ENCODE assay signal across 25 mouse cellular contexts in the genomic region with DNA sequence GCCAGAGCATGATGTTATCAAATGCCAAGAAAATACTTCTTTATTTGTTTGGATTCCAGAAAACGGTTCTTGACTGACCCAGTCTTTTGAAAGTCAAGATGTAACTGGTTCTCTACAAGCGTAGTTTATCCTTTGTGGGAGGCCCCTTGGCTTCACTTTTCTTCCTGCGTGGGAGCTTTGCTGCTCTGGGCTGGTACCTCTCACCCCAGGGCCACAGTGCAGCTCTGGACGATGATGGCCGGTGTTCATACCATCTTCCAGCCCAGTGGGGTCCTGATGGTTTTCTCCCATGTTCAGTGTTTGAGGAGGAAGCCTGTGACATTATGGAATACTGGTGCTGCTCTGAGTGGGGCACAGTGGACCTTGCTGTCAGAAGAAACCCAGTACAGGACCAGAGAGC. TPM values are rescaled to one million over a fixed set of nuclear protein-coding genes. Genes with fewer than 3 reads are reported as not detected.
A peak's percentile ranks its signal among the peaks of the same experiment; 100 is the strongest.
DNase-seq lines count a peak whose midpoint lies in the region; ATAC-seq and TF ChIP-seq lines count a peak whose summit lies in the region.
"Had no signal": no experiment of that assay in that cellular context is flagged by ENCODE, and none has a peak within 500 bp of the region (broad histone marks: within the 10 kb centered on the region; RNA-seq: fewer than 3 reads in every experiment).

No protein-coding gene starts in this region.

- peak; percentile 24 for DNase-seq in hindbrain, embryonic 10.5 days (ENCODE audit: low spot score)
- no peak for DNase-seq in hindbrain, embryonic 14.5 days (ENCODE audit: low spot score)
- DNase-seq in midbrain, embryonic 11.5 days (ENCODE audit: low spot score, missing footprints), result peak; percentile 92
- no peak for DNase-seq in midbrain, postnatal 0 days (ENCODE audit: low spot score)
- peak; percentile 16 for DNase-seq in embryonic facial prominence, embryonic 10.5 days (ENCODE audit: low spot score)
- DNase-seq in limb, embryonic 11.5 days (ENCODE audit: low spot score), result peak; percentile 24
- DNase-seq in frontal cortex, adult 2 months (ENCODE audit: extremely low spot score in 1 of 2, low spot score in 1 of 2), result no peak
- DNase-seq: adrenal gland, adult 8-10 months; adrenal gland, postnatal 36 days; cerebellum, adult 2 months; gastrocnemius, postnatal 14 days; heart, adult 2 months; heart, postnatal 14 days had no signal

- no peak overlapping the region for H3K4me2 ChIP-seq in hindbrain, embryonic 14.5 days (replicated peaks)
- no peak overlapping the region for H3K4me2 ChIP-seq in midbrain, embryonic 11.5 days
- H3K4me2 ChIP-seq in midbrain, postnatal 0 days (ENCODE audit: low read depth, low read length, poor library complexity, severe bottlenecking), result no peak overlapping the region
- H3K4me2 ChIP-seq in limb, embryonic 11.5 days (ENCODE audit: low read depth, severe bottlenecking), result no peak overlapping the region
- H3K4me2 ChIP-seq: embryonic facial prominence, embryonic 15.5 days; heart, embryonic 11.5 days; heart, embryonic 15.5 days; intestine, embryonic 15.5 days had no signal

- 2% methylated on average over 5 of the region's 5 CpGs for WGBS in hindbrain, embryonic 10.5 days
- WGBS in hindbrain, embryonic 14.5 days, result 4% methylated on average over 5 of the region's 5 CpGs
- 3% methylated on average over 5 of the region's 5 CpGs for WGBS in midbrain, embryonic 11.5 days
- 3% methylated on average over 5 of the region's 5 CpGs for WGBS in midbrain, postnatal 0 days
- 3% methylated on average over 5 of the region's 5 CpGs for WGBS in embryonic facial prominence, embryonic 10.5 days
- WGBS in limb, embryonic 11.5 days, result 5% methylated on average over 5 of the region's 5 CpGs

- H3K9ac ChIP-seq in hindbrain, embryonic 14.5 days, result no peak overlapping the region
- no peak overlapping the region for H3K9ac ChIP-seq in midbrain, embryonic 11.5 days (ENCODE audit: low read length)
- no peak overlapping the region for H3K9ac ChIP-seq in midbrain, postnatal 0 days (replicated peaks; ENCODE audit: low read length, poor library complexity, severe bottlenecking)
- H3K9ac ChIP-seq in limb, embryonic 11.5 days (ENCODE audit: low read length), result no peak overlapping the region
- H3K9ac ChIP-seq: embryonic facial prominence, embryonic 15.5 days; heart, embryonic 15.5 days; hindbrain, embryonic 12.5 days; intestine, embryonic 15.5 days had no signal

- H3K27me3 ChIP-seq in hindbrain, embryonic 10.5 days (ENCODE audit: insufficient read depth, poor library complexity, severe bottlenecking), result peaks cover 100% of the 10 kb centered on the region
- H3K27me3 ChIP-seq in hindbrain, embryonic 14.5 days (ENCODE audit: control insufficient read depth, insufficient read depth, low read length), result peaks cover 94% of the 10 kb centered on the region
- peaks cover 99% of the 10 kb centered on the region for H3K27me3 ChIP-seq in midbrain, embryonic 11.5 days (ENCODE audit: control insufficient read depth, insufficient read depth, low read length)
- peaks cover 81% of the 10 kb centered on the region for H3K27me3 ChIP-seq in midbrain, postnatal 0 days (ENCODE audit: insufficient read depth, low read length)
- H3K27me3 ChIP-seq in embryonic facial prominence, embryonic 10.5 days (replicated peaks; ENCODE audit: low read depth, poor library complexity, severe bottlenecking), result peaks cover 100% of the 10 kb centered on the region
- H3K27me3 ChIP-seq in limb, embryonic 11.5 days (ENCODE audit: control insufficient read depth, insufficient read depth, low read length), result peaks cover 96% of the 10 kb centered on the region

- peaks cover 25% of the 10 kb centered on the region for H3K4me1 ChIP-seq in hindbrain, embryonic 10.5 days (replicated peaks)
- peaks cover 7% of the 10 kb centered on the region for H3K4me1 ChIP-seq in hindbrain, embryonic 14.5 days (replicated peaks; ENCODE audit: control insufficient read depth, insufficient read depth, low read length)
- H3K4me1 ChIP-seq in midbrain, embryonic 11.5 days (ENCODE audit: control insufficient read depth, insufficient read depth, low read length), result peaks cover 20% of the 10 kb centered on the region
- H3K4me1 ChIP-seq in midbrain, postnatal 0 days (ENCODE audit: insufficient read depth, low read length), result no peaks in the 10 kb centered on the region
- peaks cover 24% of the 10 kb centered on the region for H3K4me1 ChIP-seq in embryonic facial prominence, embryonic 10.5 days
- H3K4me1 ChIP-seq in limb, embryonic 11.5 days (ENCODE audit: control insufficient read depth, insufficient read depth, low read length), result peaks cover 17% of the 10 kb centered on the region

- H3K4me3 ChIP-seq in hindbrain, embryonic 10.5 days, result no peak overlapping the region
- no peak overlapping the region for H3K4me3 ChIP-seq in hindbrain, embryonic 14.5 days (replicated peaks; ENCODE audit: low read length)
- no peak overlapping the region for H3K4me3 ChIP-seq in midbrain, embryonic 11.5 days (ENCODE audit: low read depth, low read length)
- H3K4me3 ChIP-seq in midbrain, postnatal 0 days (ENCODE audit: low read depth, low read length), result no peak overlapping the region
- no peak overlapping the region for H3K4me3 ChIP-seq in embryonic facial prominence, embryonic 10.5 days
- no peak overlapping the region for H3K4me3 ChIP-seq in limb, embryonic 11.5 days (ENCODE audit: low read depth, low read length)
- H3K4me3 ChIP-seq: embryonic facial prominence, embryonic 15.5 days; erythroblast, embryonic 14.5 days; heart, adult 2 months; heart, embryonic 15.5 days; hindbrain, embryonic 12.5 days; intestine, embryonic 15.5 days had no signal

- H3K27ac ChIP-seq in hindbrain, embryonic 10.5 days, result no peak overlapping the region
- H3K27ac ChIP-seq in hindbrain, embryonic 14.5 days, result no peak overlapping the region
- no peak overlapping the region for H3K27ac ChIP-seq in midbrain, embryonic 11.5 days (ENCODE audit: low read depth, low read length)
- H3K27ac ChIP-seq in midbrain, postnatal 0 days (ENCODE audit: low read depth, low read length), result no peak overlapping the region
- H3K27ac ChIP-seq in embryonic facial prominence, embryonic 10.5 days (replicated peaks), result no peak overlapping the region
- no peak overlapping the region for H3K27ac ChIP-seq in limb, embryonic 11.5 days (replicated peaks; ENCODE audit: low read depth, low read length)
- H3K27ac ChIP-seq: embryonic facial prominence, embryonic 15.5 days; heart, adult 2 months; heart, embryonic 15.5 days; intestine, embryonic 15.5 days had no signal

- H3K36me3 ChIP-seq in hindbrain, embryonic 10.5 days, result no peaks in the 10 kb centered on the region
- H3K36me3 ChIP-seq in hindbrain, embryonic 14.5 days (replicated peaks; ENCODE audit: control insufficient read depth, insufficient read depth), result no peaks in the 10 kb centered on the region
- no peaks in the 10 kb centered on the region for H3K36me3 ChIP-seq in midbrain, embryonic 11.5 days (ENCODE audit: control insufficient read depth, insufficient read depth, low read length)
- no peaks in the 10 kb centered on the region for H3K36me3 ChIP-seq in midbrain, postnatal 0 days (ENCODE audit: insufficient read depth, low read length)
- no peaks in the 10 kb centered on the region for H3K36me3 ChIP-seq in embryonic facial prominence, embryonic 10.5 days (replicated peaks)
- no peaks in the 10 kb centered on the region for H3K36me3 ChIP-seq in limb, embryonic 11.5 days (ENCODE audit: control insufficient read depth, insufficient read depth, low read length)
- H3K36me3 ChIP-seq: embryonic facial prominence, embryonic 15.5 days; G1E; heart, embryonic 15.5 days; hindbrain, embryonic 12.5 days; intestine, embryonic 15.5 days had no signal

- no peaks in the 10 kb centered on the region for H3K9me3 ChIP-seq in hindbrain, embryonic 10.5 days
- no peaks in the 10 kb centered on the region for H3K9me3 ChIP-seq in hindbrain, embryonic 14.5 days (ENCODE audit: control insufficient read depth, low read length)
- no peaks in the 10 kb centered on the region for H3K9me3 ChIP-seq in midbrain, embryonic 11.5 days (ENCODE audit: control insufficient read depth, low read length)
- no peaks in the 10 kb centered on the region for H3K9me3 ChIP-seq in midbrain, postnatal 0 days (ENCODE audit: low read length)
- H3K9me3 ChIP-seq in embryonic facial prominence, embryonic 10.5 days, result no peaks in the 10 kb centered on the region
- H3K9me3 ChIP-seq in limb, embryonic 11.5 days (ENCODE audit: control insufficient read depth, low read length), result no peaks in the 10 kb centered on the region
- H3K9me3 ChIP-seq: embryonic facial prominence, embryonic 15.5 days; heart, embryonic 15.5 days; hindbrain, embryonic 12.5 days; intestine, embryonic 15.5 days had no signal

- no peak for ATAC-seq in hindbrain, embryonic 14.5 days (ENCODE audit: low FRiP score)
- no peak for ATAC-seq in midbrain, embryonic 11.5 days (ENCODE audit: low FRiP score)
- ATAC-seq in midbrain, postnatal 0 days (ENCODE audit: low FRiP score), result no peak
- no peak for ATAC-seq in limb, embryonic 11.5 days (ENCODE audit: insufficient number of reproducible peaks, low FRiP score, low TSS enrichment, low read depth)
- ATAC-seq: CD4-positive, CD25-positive, alpha-beta regulatory T cell, adult 4 months; forebrain, embryonic 16.5 days; intestine, embryonic 15.5 days had no signal

- TF ChIP-seq CTCF in midbrain, postnatal 0 days (IDR thresholded peaks at IDR 0.05), result no peak

RNA-seq across cellular contexts. Expression of gene Hmx2, which starts 1.1 kb away (rescaled TPM):
- polyA plus RNA-seq in hindbrain, embryonic 10.5 days (2016; fragmentation: Nextera tagmentation; extraction: Ambion mirVana), result 0.91 and 1.2 TPM in 2 replicates
- polyA plus RNA-seq in hindbrain, embryonic 14.5 days (2014; fragmentation: Nextera tagmentation; extraction: Ambion mirVana), result 1.3 and 1.9 TPM in 2 replicates
- 0.10 and 0.19 TPM in 2 replicates for polyA plus RNA-seq in midbrain, embryonic 11.5 days (2014; fragmentation: Nextera tagmentation; extraction: Ambion mirVana)
- total RNA-seq in midbrain, postnatal 0 days (2014; rRNA removed), result 0.71 and 1.3 TPM in 2 replicates
- 0.66 and 1.0 TPM in 2 replicates for polyA plus RNA-seq in midbrain, postnatal 0 days (2015; fragmentation: Nextera tagmentation; extraction: Ambion mirVana)
- 0.27 and 0.44 TPM in 2 replicates for polyA plus RNA-seq in embryonic facial prominence, embryonic 10.5 days (2016; fragmentation: Nextera tagmentation; extraction: Ambion mirVana)
- not detected in 2 replicates for polyA plus RNA-seq in limb, embryonic 11.5 days (2014; fragmentation: Nextera tagmentation; extraction: Ambion mirVana)
- not detected in 2 replicates for polyA plus RNA-seq in frontal cortex, adult 2 months (2012; rRNA removed)
- total RNA-seq: adrenal gland, adult 8-10 months; adrenal gland, postnatal 36 days; gastrocnemius, adult 18-20 months; gastrocnemius, postnatal 14 days; heart, adult 2 months; heart, postnatal 14 days had no signal
- polyA plus RNA-seq: CD4-positive, CD25-positive, alpha-beta regulatory T cell, adult 4 months; cerebellum, adult 2 months; erythroblast, embryonic 14.5 days; gonadal fat pad, adult 2 months; heart, adult 2 months; heart, embryonic 11.5 days; heart, embryonic 15.5 days had no signal

RNA-seq across cellular contexts. Expression of gene Hmx3, which starts 4.8 kb away (rescaled TPM):
- 0.61 and 0.93 TPM in 2 replicates for polyA plus RNA-seq in hindbrain, embryonic 10.5 days (2016; fragmentation: Nextera tagmentation; extraction: Ambion mirVana)
- polyA plus RNA-seq in hindbrain, embryonic 14.5 days (2014; fragmentation: Nextera tagmentation; extraction: Ambion mirVana), result 1.5 and 1.8 TPM in 2 replicates
- 0.18 TPM in 1 of 2 replicates, not detected in the other for polyA plus RNA-seq in midbrain, embryonic 11.5 days (2014; fragmentation: Nextera tagmentation; extraction: Ambion mirVana)
- 0.80 and 0.88 TPM in 2 replicates for total RNA-seq in midbrain, postnatal 0 days (2014; rRNA removed)
- 0.86 and 1.2 TPM in 2 replicates for polyA plus RNA-seq in midbrain, postnatal 0 days (2015; fragmentation: Nextera tagmentation; extraction: Ambion mirVana)
- 0.10 and 0.44 TPM in 2 replicates for polyA plus RNA-seq in embryonic facial prominence, embryonic 10.5 days (2016; fragmentation: Nextera tagmentation; extraction: Ambion mirVana)
- not detected in 2 replicates for polyA plus RNA-seq in limb, embryonic 11.5 days (2014; fragmentation: Nextera tagmentation; extraction: Ambion mirVana)
- polyA plus RNA-seq in frontal cortex, adult 2 months (2012; rRNA removed), result not detected in 2 replicates
- total RNA-seq: adrenal gland, adult 8-10 months; adrenal gland, postnatal 36 days; G1E; gastrocnemius, adult 18-20 months; gastrocnemius, postnatal 14 days; heart, adult 2 months; heart, postnatal 14 days had no signal
- polyA plus RNA-seq: CD4-positive, CD25-positive, alpha-beta regulatory T cell, adult 4 months; embryonic facial prominence, embryonic 11.5 days; embryonic facial prominence, embryonic 15.5 days; erythroblast, embryonic 14.5 days; G1E; gonadal fat pad, adult 2 months; heart, adult 2 months; heart, embryonic 11.5 days; heart, embryonic 15.5 days had no signal

RNA-seq across cellular contexts. Expression of gene Bub3, which starts 12.5 kb away (rescaled TPM):
- polyA plus RNA-seq in hindbrain, embryonic 10.5 days (2016; fragmentation: Nextera tagmentation; extraction: Ambion mirVana), result 306 and 322 TPM in 2 replicates
- 157 and 158 TPM in 2 replicates for polyA plus RNA-seq in hindbrain, embryonic 14.5 days (2014; fragmentation: Nextera tagmentation; extraction: Ambion mirVana)
- polyA plus RNA-seq in midbrain, embryonic 11.5 days (2014; fragmentation: Nextera tagmentation; extraction: Ambion mirVana), result 275 and 279 TPM in 2 replicates
- 101 and 106 TPM in 2 replicates for total RNA-seq in midbrain, postnatal 0 days (2014; rRNA removed)
- polyA plus RNA-seq in midbrain, postnatal 0 days (2015; fragmentation: Nextera tagmentation; extraction: Ambion mirVana), result 120 and 125 TPM in 2 replicates
- 312 and 325 TPM in 2 replicates for polyA plus RNA-seq in embryonic facial prominence, embryonic 10.5 days (2016; fragmentation: Nextera tagmentation; extraction: Ambion mirVana)
- 291 and 296 TPM in 2 replicates for polyA plus RNA-seq in limb, embryonic 11.5 days (2014; fragmentation: Nextera tagmentation; extraction: Ambion mirVana)
- polyA plus RNA-seq in frontal cortex, adult 2 months (2012; rRNA removed), result 75.0 and 75.8 TPM in 2 replicates

Comparison
In these comparisons a context has a peak if more than half of its experiments do, and no peak if none do; other contexts are left out.
1. DNase-seq: peak in hindbrain, embryonic 10.5 days (single experiment), midbrain, embryonic 11.5 days (single experiment), embryonic facial prominence, embryonic 10.5 days (single experiment) and limb, embryonic 11.5 days (single experiment); none in hindbrain, embryonic 14.5 days (single experiment), midbrain, postnatal 0 days (single experiment) and frontal cortex, adult 2 months (0 of 2).